Mouse (Mus musculus): ENCODE data around the gene Rps12-ps3. TPM values are rescaled to one million over a fixed set of nuclear protein-coding genes. Genes with fewer than 3 reads are reported as not detected.

Rps12-ps3 gene
- polyA plus RNA-seq, 1 experiment from 2014 or later, result 22.6 TPM

DNA sequence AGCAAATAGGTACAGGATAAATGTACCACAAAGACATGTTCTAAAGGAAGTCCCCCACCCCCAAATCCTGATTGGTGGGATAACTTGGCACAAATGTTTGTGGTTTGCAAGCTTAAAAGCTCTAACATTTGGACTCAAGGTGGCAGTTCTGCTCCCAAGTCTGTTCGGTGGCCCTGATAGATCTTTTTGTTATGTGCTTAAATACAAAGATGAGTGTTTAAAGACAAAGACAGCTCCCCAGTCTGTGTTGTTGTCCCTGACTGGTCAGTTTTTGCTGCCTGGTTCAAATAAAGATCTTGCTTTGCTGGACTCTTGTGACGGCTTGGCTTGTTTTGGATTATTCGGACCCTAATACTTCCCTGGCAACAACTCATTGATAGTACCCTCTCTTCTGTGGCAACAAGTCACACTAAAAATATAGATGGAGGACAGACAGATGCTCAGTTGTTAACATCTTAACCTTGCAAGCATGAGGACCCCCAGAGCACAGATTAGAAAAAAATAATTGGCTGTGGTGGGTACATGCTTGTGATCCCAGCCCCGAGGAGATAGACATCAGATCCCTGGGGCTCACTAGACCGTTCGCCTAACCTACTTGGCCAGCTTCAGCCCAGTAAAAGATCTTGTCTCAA is 27.4 kb downstream of the Rps12-ps3 start:
- H3K9me3 ChIP-seq (ENCODE audit: low read length), result no peaks in the 10 kb centered on the region
- no peaks in the 10 kb centered on the region for H3K36me3 ChIP-seq (ENCODE audit: insufficient read depth, low read length)
- H3K9ac ChIP-seq (replicated peaks; ENCODE audit: low read length), result no peak overlapping the region
- peaks cover 5% of the 10 kb centered on the region for H3K4me1 ChIP-seq (ENCODE audit: insufficient read depth, low read length)
- H3K27ac ChIP-seq (ENCODE audit: low read length), result no peak overlapping the region
- H3K27me3 ChIP-seq (ENCODE audit: insufficient read depth, low read length), result 0 out of 2 replicates have a peak, but pooled peaks cover 2% of the 10 kb centered on the region
- H3K4me3 ChIP-seq (ENCODE audit: low read length), result no peak overlapping the region
- no peak overlapping the region for H3K4me2 ChIP-seq (replicated peaks; ENCODE audit: low read depth, low read length)
- 75% methylated on average over 6 of the region's 6 CpGs for WGBS
- no peak for ATAC-seq (ENCODE audit: low FRiP score, low TSS enrichment)

DNA sequence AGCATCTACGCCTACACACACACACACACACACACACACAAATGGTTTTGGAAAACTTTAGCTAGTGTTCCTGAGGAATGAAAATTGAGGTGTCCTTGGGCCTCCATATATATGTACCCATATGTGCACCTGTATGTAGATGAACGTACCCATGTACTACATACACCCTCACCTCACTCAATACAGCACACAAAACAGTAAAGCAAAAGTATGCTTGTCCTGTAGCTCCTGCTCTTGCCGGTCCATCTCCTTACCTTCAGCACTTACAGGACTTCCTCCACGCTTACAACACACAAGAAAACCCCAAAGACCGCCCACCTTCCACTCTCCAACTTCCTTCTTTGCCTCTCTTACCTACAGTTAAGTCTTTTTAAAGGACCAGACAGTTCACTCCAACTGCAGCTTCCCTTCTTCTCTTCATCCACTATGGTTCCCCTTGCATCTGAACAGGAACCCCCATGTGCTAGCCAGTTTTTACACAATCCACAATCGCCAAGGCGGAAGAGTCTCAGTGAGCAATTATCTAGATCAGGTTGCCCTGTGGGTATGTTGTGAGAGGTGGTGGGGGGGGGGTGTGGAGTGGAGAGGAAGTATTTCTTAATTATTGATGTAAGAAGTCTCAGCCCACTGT is 28.3 kb downstream of the Rps12-ps3 start:
- no peak overlapping the region for H3K4me3 ChIP-seq (ENCODE audit: low read length)
- peaks cover 4% of the 10 kb centered on the region for H3K4me1 ChIP-seq (ENCODE audit: insufficient read depth, low read length)
- no peaks in the 10 kb centered on the region for H3K36me3 ChIP-seq (ENCODE audit: insufficient read depth, low read length)
- H3K9ac ChIP-seq (replicated peaks; ENCODE audit: low read length), result no peak overlapping the region
- no peak overlapping the region for H3K27ac ChIP-seq (ENCODE audit: low read length)
- ATAC-seq (ENCODE audit: low FRiP score, low TSS enrichment), result no peak
- H3K27me3 ChIP-seq (ENCODE audit: insufficient read depth, low read length), result 0 out of 2 replicates have a peak, but pooled peaks cover 2% of the 10 kb centered on the region
- H3K9me3 ChIP-seq (ENCODE audit: low read length), result no peaks in the 10 kb centered on the region
- H3K4me2 ChIP-seq (replicated peaks; ENCODE audit: low read depth, low read length), result no peak overlapping the region
- WGBS, result 81% methylated on average over 7 of the region's 7 CpGs

- Histone ChIP-seq H3K36me3 (ENCODE audit: insufficient read depth, low read length) (no peaks in the 10 kb centered on the region), H3K4me1 (ENCODE audit: insufficient read depth, low read length) (peaks cover 3% of the 10 kb centered on the region), H3K9ac (replicated peaks; ENCODE audit: low read length) (no peak overlapping the region), H3K27me3 (ENCODE audit: insufficient read depth, low read length) (0 out of 2 replicates have a peak, but pooled peaks cover 2% of the 10 kb centered on the region), H3K4me3 (ENCODE audit: low read length) (no peak overlapping the region), H3K4me2 (replicated peaks; ENCODE audit: low read depth, low read length) (no peak overlapping the region), H3K27ac (ENCODE audit: low read length) (no peak overlapping the region), H3K9me3 (ENCODE audit: low read length) (no peaks in the 10 kb centered on the region)
- no peak for ATAC-seq (ENCODE audit: low FRiP score, low TSS enrichment)
- 70% methylated on average over 15 of the region's 15 CpGs for WGBS
These were observed 29.2 kb downstream of the Rps12-ps3 start for GRCm38 (mm10) chr19:59351151-59351889.

DNA sequence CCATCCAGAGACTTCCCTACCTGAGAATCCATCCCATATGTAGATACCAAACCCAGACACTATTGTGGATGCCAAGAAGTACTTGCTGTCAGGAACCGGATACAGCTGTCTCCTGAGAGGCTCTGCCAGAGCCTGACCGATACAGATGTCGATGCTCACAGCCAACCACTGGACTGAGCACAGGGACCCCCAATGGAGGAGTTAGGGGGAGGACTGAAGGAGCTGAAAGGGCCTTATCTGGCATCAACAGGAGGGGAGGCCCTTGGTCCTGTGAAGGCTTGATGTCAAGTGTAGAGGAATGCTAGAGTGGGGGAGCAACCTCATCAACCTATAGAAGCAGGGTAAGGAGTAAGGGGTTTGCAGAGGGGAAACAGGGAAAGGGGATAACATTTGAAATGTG is 30.7 kb downstream of the Rps12-ps3 start:
- 69% methylated on average over 3 of the region's 3 CpGs for WGBS

DNA sequence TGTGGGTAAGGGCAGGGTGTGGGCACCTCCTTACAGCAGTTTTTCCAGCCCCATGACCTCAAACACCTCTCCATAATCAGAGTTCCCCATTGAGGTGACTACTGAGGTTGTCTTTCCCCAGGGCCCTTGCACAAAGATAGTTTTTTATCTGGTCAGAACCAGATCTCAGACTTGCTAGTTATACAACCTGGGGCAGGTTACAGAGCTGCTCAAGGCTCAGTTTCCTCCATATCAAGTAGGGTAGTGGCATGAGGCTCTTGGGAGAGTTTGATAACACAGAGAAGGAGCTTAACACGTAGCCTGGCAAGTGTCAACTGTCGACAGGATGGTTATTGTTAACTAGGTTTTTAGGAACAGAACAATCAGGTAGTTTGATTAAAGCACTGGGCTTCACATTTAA is 32.8 kb downstream of the Rps12-ps3 start:
- Histone ChIP-seq H3K4me3 (ENCODE audit: low read length) (no peak overlapping the region), H3K36me3 (ENCODE audit: insufficient read depth, low read length) (no peaks in the 10 kb centered on the region), H3K4me2 (replicated peaks; ENCODE audit: low read depth, low read length) (no peak overlapping the region), H3K4me1 (ENCODE audit: insufficient read depth, low read length) (no peaks in the 10 kb centered on the region), H3K9me3 (ENCODE audit: low read length) (no peaks in the 10 kb centered on the region), H3K27me3 (ENCODE audit: insufficient read depth, low read length) (no peaks in the 10 kb centered on the region), H3K27ac (ENCODE audit: low read length) (no peak overlapping the region), H3K9ac (replicated peaks; ENCODE audit: low read length) (no peak overlapping the region)
- no peak for ATAC-seq (ENCODE audit: low FRiP score, low TSS enrichment)
- 51% methylated on average over 2 of the region's 2 CpGs for WGBS

More for the DNA sequence above, 30.7 kb downstream of the Rps12-ps3 start:
- Histone ChIP-seq H3K27ac (ENCODE audit: low read length) (no peak overlapping the region), H3K4me3 (ENCODE audit: low read length) (no peak overlapping the region), H3K9ac (replicated peaks; ENCODE audit: low read length) (no peak overlapping the region), H3K4me1 (ENCODE audit: insufficient read depth, low read length) (no peaks in the 10 kb centered on the region), H3K27me3 (ENCODE audit: insufficient read depth, low read length) (0 out of 2 replicates have a peak, but pooled peaks cover 2% of the 10 kb centered on the region), H3K36me3 (ENCODE audit: insufficient read depth, low read length) (no peaks in the 10 kb centered on the region), H3K4me2 (replicated peaks; ENCODE audit: low read depth, low read length) (no peak overlapping the region), H3K9me3 (ENCODE audit: low read length) (no peaks in the 10 kb centered on the region)
- no peak for ATAC-seq (ENCODE audit: low FRiP score, low TSS enrichment)

- H3K27ac ChIP-seq (ENCODE audit: low read length), result no peak overlapping the region
- H3K4me2 ChIP-seq (replicated peaks; ENCODE audit: low read depth, low read length), result no peak overlapping the region
- 88% methylated on average over 3 of the region's 3 CpGs for WGBS
- no peaks in the 10 kb centered on the region for H3K4me1 ChIP-seq (ENCODE audit: insufficient read depth, low read length)
- H3K4me3 ChIP-seq (ENCODE audit: low read length), result no peak overlapping the region
- no peaks in the 10 kb centered on the region for H3K36me3 ChIP-seq (ENCODE audit: insufficient read depth, low read length)
- no peak for ATAC-seq (ENCODE audit: low FRiP score, low TSS enrichment)
- no peaks in the 10 kb centered on the region for H3K9me3 ChIP-seq (ENCODE audit: low read length)
- no peaks in the 10 kb centered on the region for H3K27me3 ChIP-seq (ENCODE audit: insufficient read depth, low read length)
- no peak overlapping the region for H3K9ac ChIP-seq (replicated peaks; ENCODE audit: low read length)
These were observed 34.3 kb downstream of the Rps12-ps3 start for GRCm38 (mm10) chr19:59356388-59356787.

GRCm38 (mm10) chr19:59356843-59357595 is 34.9 kb downstream of the Rps12-ps3 start:
- no peaks in the 10 kb centered on the region for H3K36me3 ChIP-seq (ENCODE audit: insufficient read depth, low read length)
- no peak overlapping the region for H3K4me2 ChIP-seq (replicated peaks; ENCODE audit: low read depth, low read length)
- ATAC-seq (ENCODE audit: low FRiP score, low TSS enrichment), result no peak
- no peak overlapping the region for H3K27ac ChIP-seq (ENCODE audit: low read length)
- no peaks in the 10 kb centered on the region for H3K4me1 ChIP-seq (ENCODE audit: insufficient read depth, low read length)
- no peak overlapping the region for H3K4me3 ChIP-seq (ENCODE audit: low read length)
- H3K9me3 ChIP-seq (ENCODE audit: low read length), result no peaks in the 10 kb centered on the region
- WGBS, result 69% methylated on average over 14 of the region's 14 CpGs
- H3K9ac ChIP-seq (replicated peaks; ENCODE audit: low read length), result no peak overlapping the region
- H3K27me3 ChIP-seq (ENCODE audit: insufficient read depth, low read length), result no peaks in the 10 kb centered on the region

DNA sequence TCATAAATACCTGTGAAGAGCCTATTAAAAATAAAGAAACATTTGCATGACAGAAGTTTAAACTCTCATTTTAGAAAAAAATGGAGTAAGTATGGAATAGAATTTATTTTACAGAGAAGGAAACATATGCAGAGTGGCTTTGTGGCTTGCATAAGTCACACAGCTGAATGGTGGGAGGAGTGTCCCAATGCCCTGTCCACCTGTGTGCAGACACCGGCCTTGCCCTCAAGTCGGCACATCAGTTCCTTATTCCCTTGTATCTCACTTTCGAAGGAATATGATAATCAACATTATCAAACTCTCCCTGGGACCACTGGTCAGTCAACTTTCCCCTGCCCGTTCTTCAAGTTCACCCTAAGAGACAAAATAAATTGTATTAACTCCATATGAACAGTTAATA is 35.8 kb downstream of the Rps12-ps3 start:
- Histone ChIP-seq H3K9me3 (ENCODE audit: low read length) (no peaks in the 10 kb centered on the region), H3K4me3 (ENCODE audit: low read length) (no peak overlapping the region), H3K4me2 (replicated peaks; ENCODE audit: low read depth, low read length) (no peak overlapping the region), H3K9ac (replicated peaks; ENCODE audit: low read length) (no peak overlapping the region), H3K4me1 (ENCODE audit: insufficient read depth, low read length) (no peaks in the 10 kb centered on the region), H3K27me3 (ENCODE audit: insufficient read depth, low read length) (no peaks in the 10 kb centered on the region), H3K36me3 (ENCODE audit: insufficient read depth, low read length) (no peaks in the 10 kb centered on the region), H3K27ac (ENCODE audit: low read length) (no peak overlapping the region)
- no peak for ATAC-seq (ENCODE audit: low FRiP score, low TSS enrichment)
- 82% methylated on average over 4 of the region's 4 CpGs for WGBS

DNA sequence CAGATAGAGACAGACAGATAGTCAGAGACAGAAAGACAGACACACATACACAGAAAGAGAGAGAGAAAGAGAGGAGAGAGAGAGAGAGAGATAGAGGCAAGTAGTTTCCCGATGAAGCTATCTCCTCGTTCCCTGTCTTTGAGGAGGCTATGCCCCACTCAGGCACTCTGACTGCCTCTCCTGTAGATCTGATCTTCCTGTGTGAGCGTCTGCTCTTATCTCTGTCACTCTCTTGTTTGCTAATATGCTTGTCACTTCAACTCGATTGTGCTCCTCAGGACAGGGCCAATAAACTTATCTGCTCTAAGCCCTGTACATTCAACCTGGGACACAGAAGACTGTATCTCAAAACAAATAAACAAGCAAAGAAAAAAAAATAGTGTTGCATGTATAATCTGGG is 37.1 kb downstream of the Rps12-ps3 start:
- ATAC-seq (ENCODE audit: low FRiP score, low TSS enrichment), result no peak
- H3K4me3 ChIP-seq (ENCODE audit: low read length), result no peak overlapping the region
- H3K27ac ChIP-seq (ENCODE audit: low read length), result no peak overlapping the region
- no peaks in the 10 kb centered on the region for H3K9me3 ChIP-seq (ENCODE audit: low read length)
- H3K4me1 ChIP-seq (ENCODE audit: insufficient read depth, low read length), result no peaks in the 10 kb centered on the region
- WGBS, result 71% methylated on average over 4 of the region's 4 CpGs
- H3K36me3 ChIP-seq (ENCODE audit: insufficient read depth, low read length), result no peaks in the 10 kb centered on the region
- H3K9ac ChIP-seq (replicated peaks; ENCODE audit: low read length), result no peak overlapping the region
- H3K27me3 ChIP-seq (ENCODE audit: insufficient read depth, low read length), result no peaks in the 10 kb centered on the region
- no peak overlapping the region for H3K4me2 ChIP-seq (replicated peaks; ENCODE audit: low read depth, low read length)

Measured in kidney, embryonic 16.5 days (tissue).